Mouse (Mus musculus) layer of hippocampus, adult 11-12 months (tissue): ENCODE data around the gene Ttc25.
A peak's percentile ranks its signal among the peaks of the same experiment; 100 is the strongest.
"Not testable (repeated sequence)": the region's sequence is repeated elsewhere in the genome, so short reads cannot be mapped to it uniquely, and the experiment has no call there.

Experiments
- DNase-seq: peaks from one replicate; pipeline ENCODE4 v3.0.0; 2022; ENCODE audit warnings: low spot score

The Ttc25 gene

GRCm38 (mm10) chr11:100528375-100529165 lies 16.8 kb upstream of the Ttc25 start:
- DNase-seq = no peak

- no peak for DNase-seq
Observed at GRCm38 (mm10) chr11:100533871-100534270, 11.5 kb upstream of the Ttc25 start.

GRCm38 (mm10) chr11:100534411-100534810 lies 11.0 kb upstream of the Ttc25 start:
- DNase-seq = not testable (repeated sequence)

GRCm38 (mm10) chr11:100534821-100535220 lies 10.6 kb upstream of the Ttc25 start:
- not testable (repeated sequence) for DNase-seq

GRCm38 (mm10) chr11:100535996-100536395 lies 9.4 kb upstream of the Ttc25 start:
- no peak for DNase-seq

GRCm38 (mm10) chr11:100536466-100536865 lies 8.9 kb upstream of the Ttc25 start:
- DNase-seq = no peak

- DNase-seq = no peak
Observed at GRCm38 (mm10) chr11:100540966-100541365, 4.4 kb upstream of the Ttc25 start.

- DNase-seq = no peak
Observed at GRCm38 (mm10) chr11:100541577-100541976, 3.8 kb upstream of the Ttc25 start.

GRCm38 (mm10) chr11:100545746-100546085 lies 309 bp downstream of the Ttc25 start:
- DNase-seq = no peak

- DNase-seq = no peak
Observed at GRCm38 (mm10) chr11:100546955-100547354, 1.5 kb downstream of the Ttc25 start.

GRCm38 (mm10) chr11:100548141-100548540 lies 2.7 kb downstream of the Ttc25 start:
- no peak for DNase-seq

- no peak for DNase-seq
Observed at GRCm38 (mm10) chr11:100549466-100549865, 4.1 kb downstream of the Ttc25 start.

- no peak for DNase-seq
Observed at GRCm38 (mm10) chr11:100550101-100550500, 4.7 kb downstream of the Ttc25 start.

GRCm38 (mm10) chr11:100552842-100553241 lies 7.4 kb downstream of the Ttc25 start:
- no peak for DNase-seq

GRCm38 (mm10) chr11:100555583-100555982 lies 10.2 kb downstream of the Ttc25 start:
- DNase-seq = peak; percentile 78

GRCm38 (mm10) chr11:100557563-100557962 lies 12.2 kb downstream of the Ttc25 start:
- no peak for DNase-seq

GRCm38 (mm10) chr11:100559476-100559875 lies 14.1 kb downstream of the Ttc25 start:
- DNase-seq = no peak

GRCm38 (mm10) chr11:100561748-100562147 lies 16.3 kb downstream of the Ttc25 start:
- no peak for DNase-seq

GRCm38 (mm10) chr11:100564297-100564696 lies 18.9 kb downstream of the Ttc25 start:
- DNase-seq = peak; percentile 73

- DNase-seq = no peak
Observed at GRCm38 (mm10) chr11:100564703-100565102, 19.3 kb downstream of the Ttc25 start.

GRCm38 (mm10) chr11:100567229-100567628 lies 21.8 kb downstream of the Ttc25 start:
- no peak for DNase-seq

- DNase-seq = no peak
Observed at GRCm38 (mm10) chr11:100567815-100568245, 22.4 kb downstream of the Ttc25 start.

GRCm38 (mm10) chr11:100568692-100569091 lies 23.3 kb downstream of the Ttc25 start:
- no peak for DNase-seq

GRCm38 (mm10) chr11:100569789-100570188 lies 24.4 kb downstream of the Ttc25 start:
- no peak for DNase-seq
